Mouse (Mus musculus) left cerebral cortex, adult 2 months (tissue): Measurements from ENCODE around the gene Il20ra. TPM values are rescaled to one million over a fixed set of nuclear protein-coding genes. Genes with fewer than 3 reads are reported as not detected.
A peak's percentile ranks its signal among the peaks of the same experiment; 100 is the strongest.

Experiments used
- DNase-seq, 2 experiments: peaks; one replicate each; pipeline ENCODE4 v3.0.0; 2021 to 2022; ENCODE audit warnings: low spot score in 2 of 2, mixed read lengths in 1 of 2; ENCODE audit errors: extremely low spot score in 1 of 2
- H3K27ac ChIP-seq: fragments of 200-600 bp; 2 replicates; pipeline ENCODE4 v1.8.1; 2022
- H3K4me3 ChIP-seq: fragments of 200-600 bp; 2 replicates; pipeline ENCODE4 v1.8.1; 2022
- CTCF ChIP-seq: fragments of 200-600 bp; IDR thresholded peaks from 2 replicates; pipeline ENCODE4 v1.8.1; 2022; ENCODE audit warnings: antibody characterized with exemption, mild to moderate bottlenecking, moderate library complexity
- intact Hi-C: fragments of 180-260 bp; cut with DNase I; formaldehyde crosslinking; loops from one replicate; pipeline ENCODE4 v1.15.1; 2025
- long read RNA-seq, 2 experiments: library from polyadenylated mRNA; stranded (forward); transcript quantifications; one replicate each; pipeline ENCODE4 v2.0.0; 2021; ENCODE audit warnings: borderline mapping rate in 2 of 2
- total RNA-seq, 2 experiments: library from RNA; stranded (reverse); gene quantifications; 2 replicates each; pipeline ENCODE4 v1.2.3; 2021

Gene Il20ra
- total RNA-seq, result under 1 TPM; 0.27 to 0.49 TPM
- long read RNA-seq, experiment 1, partial matches to known transcripts, result 0 of 1 reads
- long read RNA-seq, experiment 1, other reads (novel, unspliced or antisense), result 1 of 1 reads
- long read RNA-seq, experiment 2, result 0 reads

GRCm38 (mm10) chr10:19712421-19712836 lies at the start of gene Il20ra:
Gene Il20ra, plus strand, starts transcription at chr10:19712570.
- peak; percentile 60 for TF ChIP-seq CTCF
- peak; percentile 60 to 62 for DNase-seq
- intact Hi-C loops, result loop anchor here (1.0 to 10.0 kb wide), 2 partner anchors 99 to 412 kb away; no protein-coding TSS in a partner anchor

GRCm38 (mm10) chr10:19668973-19669372 lies 43.4 kb upstream of the Il20ra start:
- DNase-seq, result no peak
- Histone ChIP-seq H3K4me3 (no peak overlapping the region), H3K27ac (no peak overlapping the region)
- intact Hi-C loops, result no loop called here
- no peak for TF ChIP-seq CTCF

More at GRCm38 (mm10) chr10:19712421-19712836, at the start of gene Il20ra:
- peak within 1 kb of the TSS; percentile 45 for H3K4me3 ChIP-seq
- H3K27ac ChIP-seq, result no peak within 1 kb of the TSS

- no peak overlapping the region for H3K27ac ChIP-seq
- H3K4me3 ChIP-seq, result no peak overlapping the region
- TF ChIP-seq CTCF, result no peak
- intact Hi-C loops, result loop anchor here (5.0 kb wide), 2 partner anchors 180 to 430 kb away; no protein-coding TSS in a partner anchor
- no peak for DNase-seq
Observed at GRCm38 (mm10) chr10:19672015-19672414, 40.4 kb upstream of the Il20ra start.

DNA sequence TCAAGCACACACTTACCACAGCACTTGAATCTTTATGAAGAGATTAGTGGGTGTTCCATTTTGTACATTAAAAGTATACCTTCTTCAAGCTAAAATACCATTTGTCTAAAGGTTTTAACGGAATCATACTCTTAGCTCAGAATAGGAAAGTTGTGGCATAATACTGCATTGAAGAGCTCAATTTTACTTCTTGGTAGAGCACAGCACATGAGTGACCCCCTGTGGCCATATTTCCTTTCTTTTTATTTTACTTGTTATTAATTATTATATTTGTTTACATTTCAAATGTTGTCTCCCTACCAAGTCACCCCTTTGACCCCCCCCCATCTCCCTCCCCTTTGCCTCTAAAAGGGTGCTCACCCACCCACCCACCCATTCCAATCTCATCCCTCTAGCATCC lies 39.2 kb upstream of the Il20ra start:
- intact Hi-C loops, result loop anchor here (5.0 kb wide), 2 partner anchors 181 to 431 kb away; no protein-coding TSS in a partner anchor
- Histone ChIP-seq H3K4me3 (no peak overlapping the region), H3K27ac (no peak overlapping the region)
- no peak for DNase-seq
- TF ChIP-seq CTCF, result peak; percentile 42

GRCm38 (mm10) chr10:19687686-19688085 lies 24.7 kb upstream of the Il20ra start:
- H3K27ac ChIP-seq, result no peak overlapping the region
- no peak for DNase-seq
- TF ChIP-seq CTCF, result no peak
- H3K4me3 ChIP-seq, result no peak overlapping the region
- intact Hi-C loops, result no loop called here

GRCm38 (mm10) chr10:19691287-19691686 lies 21.1 kb upstream of the Il20ra start:
- TF ChIP-seq CTCF, result no peak
- intact Hi-C loops, result loop anchor here (5.0 kb wide), 2 partner anchors 199 to 449 kb away; no protein-coding TSS in a partner anchor
- Histone ChIP-seq H3K27ac (no peak overlapping the region), H3K4me3 (no peak overlapping the region)
- DNase-seq, result no peak

- intact Hi-C loops, result loop anchor here (5.0 kb wide), 2 partner anchors 199 to 449 kb away; no protein-coding TSS in a partner anchor
- no peak for DNase-seq
- no peak for TF ChIP-seq CTCF
- no peak overlapping the region for H3K27ac ChIP-seq
- no peak overlapping the region for H3K4me3 ChIP-seq
Observed at GRCm38 (mm10) chr10:19691771-19692170, 20.6 kb upstream of the Il20ra start.

- no peak for TF ChIP-seq CTCF
- intact Hi-C loops, result loop anchor here (5.0 kb wide), 2 partner anchors 200 to 450 kb away; no protein-coding TSS in a partner anchor
Observed at GRCm38 (mm10) chr10:19692332-19692731, 20.0 kb upstream of the Il20ra start.

DNA sequence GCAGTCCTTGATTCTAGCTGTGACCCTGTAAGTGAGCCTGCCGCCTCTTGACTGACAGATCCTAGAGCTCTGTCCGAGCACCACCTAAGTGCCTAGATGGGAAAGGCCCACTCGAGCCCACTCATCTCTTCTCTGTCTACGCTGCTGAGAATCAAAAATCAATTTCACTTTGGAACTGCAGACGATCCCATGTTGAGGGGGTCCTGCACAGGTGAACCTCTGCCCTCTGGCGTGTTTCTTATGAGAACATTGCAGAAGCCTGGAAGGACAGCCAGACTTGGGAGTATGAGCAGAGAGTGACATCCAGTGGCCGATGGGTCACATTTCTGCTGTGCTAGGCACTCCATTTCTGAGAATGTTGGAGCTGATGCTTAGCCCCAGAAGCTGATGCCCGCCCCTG lies 19.4 kb upstream of the Il20ra start:
- TF ChIP-seq CTCF, result peak; percentile 58
- DNase-seq, result peak in 1 of 2 experiments; percentile 13
- intact Hi-C loops, result loop anchor here (5.0 kb wide), 2 partner anchors 201 to 451 kb away; no protein-coding TSS in a partner anchor
- H3K4me3 ChIP-seq, result no peak overlapping the region
- no peak overlapping the region for H3K27ac ChIP-seq

More at GRCm38 (mm10) chr10:19692332-19692731, 20.0 kb upstream of the Il20ra start:
- H3K4me3 ChIP-seq, result no peak overlapping the region
- H3K27ac ChIP-seq, result no peak overlapping the region
- DNase-seq, result no peak

DNA sequence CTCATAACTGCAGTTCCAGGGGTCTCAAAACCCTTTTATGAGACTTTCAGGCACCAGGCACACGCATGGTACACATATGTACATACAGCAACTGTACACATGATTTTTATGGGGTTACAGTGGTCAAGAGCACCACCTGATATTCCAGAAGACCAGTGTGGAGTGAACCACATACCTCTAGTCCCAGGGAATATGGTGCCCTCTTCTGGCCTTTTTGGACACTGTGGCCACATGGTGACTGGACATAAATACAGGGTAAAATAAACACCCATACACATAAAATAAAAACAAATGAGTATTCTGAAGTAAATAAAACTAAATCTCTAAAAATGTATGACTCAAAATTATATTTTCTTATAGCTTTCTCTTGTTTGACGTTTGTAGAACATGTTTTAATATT lies 18.7 kb upstream of the Il20ra start:
- Histone ChIP-seq H3K27ac (no peak overlapping the region), H3K4me3 (no peak overlapping the region)
- intact Hi-C loops, result loop anchor here (5.0 kb wide), 2 partner anchors 201 to 451 kb away; no protein-coding TSS in a partner anchor
- TF ChIP-seq CTCF, result peak; percentile 40
- no peak for DNase-seq

DNA sequence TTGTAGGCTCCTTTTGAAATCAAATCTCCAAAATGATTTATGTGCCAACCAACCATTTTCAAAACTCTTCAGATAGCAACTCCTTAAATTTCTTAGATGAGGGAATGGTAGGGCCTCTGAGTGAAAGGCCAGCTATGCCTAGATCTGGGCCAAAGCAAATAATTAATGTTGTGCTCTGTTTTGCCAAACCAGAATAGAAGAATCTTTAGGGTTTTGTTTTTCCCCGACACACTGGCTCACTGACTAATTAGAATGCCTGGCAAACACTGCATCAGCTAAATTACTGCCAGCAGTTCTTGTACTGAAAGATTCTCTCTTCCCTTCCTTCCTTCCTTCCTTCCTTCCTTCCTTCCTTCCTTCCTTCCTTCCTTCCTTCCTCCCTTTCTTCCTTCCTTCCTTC lies 13.0 kb upstream of the Il20ra start:
- no peak for TF ChIP-seq CTCF
- no peak for DNase-seq
- intact Hi-C loops, result no loop called here

DNA sequence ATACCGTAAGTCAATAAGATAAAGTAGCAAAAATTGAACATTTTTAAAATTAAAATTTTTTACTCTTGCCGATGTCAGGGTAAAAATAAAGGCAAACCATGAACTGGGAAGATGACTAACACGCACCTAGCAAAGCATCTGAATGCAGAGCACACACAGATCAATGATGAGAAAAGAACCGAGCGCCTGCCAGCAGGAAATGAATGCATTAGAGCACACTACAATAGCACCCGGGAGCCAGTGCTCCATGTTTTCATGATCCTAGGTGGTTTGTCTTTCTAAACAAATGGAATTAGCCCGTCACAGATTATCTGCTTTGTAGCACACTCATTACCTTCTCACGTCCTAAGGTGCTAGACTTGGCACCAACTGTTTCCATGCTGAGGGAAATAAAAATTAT lies 7.9 kb upstream of the Il20ra start:
- no peak for DNase-seq

More for the DNA sequence above, 13.0 kb upstream of the Il20ra start:
- no peak overlapping the region for H3K27ac ChIP-seq
- H3K4me3 ChIP-seq, result no peak overlapping the region

More for the DNA sequence above, 7.9 kb upstream of the Il20ra start:
- H3K27ac ChIP-seq, result no peak overlapping the region
- H3K4me3 ChIP-seq, result no peak overlapping the region
- intact Hi-C loops, result loop anchor here (10.0 kb wide), 1 partner anchor 370 kb away; no protein-coding TSS in a partner anchor
- TF ChIP-seq CTCF, result no peak
